Mouse (Mus musculus) heart, embryonic 14.5 days (tissue): ENCODE results near the gene Jak1. TPM values are rescaled to one million over a fixed set of nuclear protein-coding genes. Genes with fewer than 3 reads are reported as not detected.

Experiments
- ATAC-seq: fragments of 200-750 bp; cut with Nextera tagmentation; 2 replicates; pipeline ENCODE4 v1.8.0; 2017; ENCODE audit warnings: low read depth, moderate TSS enrichment; ENCODE audit not compliant: insufficient number of reproducible peaks, insufficient read depth, low FRiP score
- H3K27ac ChIP-seq, 2 experiments: fragments of 200-500 bp in 1 of 2; fragments of 300-500 bp in 1 of 2; sonication (generic) in 1 of 2; replicated peaks in 1 of 2; 2 replicates each; pipeline ENCODE4 v1.5.1; 2012 to 2014; ENCODE audit warnings: low read depth in 2 of 2, low read length in 2 of 2, control low read depth in 1 of 2, mild to moderate bottlenecking in 1 of 2, mixed read lengths in 1 of 2; ENCODE audit not compliant: control insufficient read depth in 1 of 2, insufficient read depth in 1 of 2
- H3K27me3 ChIP-seq: fragments of 300-500 bp; sonication (generic); 2 replicates; pipeline ENCODE4 v1.6.1; 2014; ENCODE audit warnings: mild to moderate bottlenecking, low read length, control low read depth; ENCODE audit not compliant: control insufficient read depth, insufficient read depth
- H3K36me3 ChIP-seq: fragments of 300-500 bp; sonication (generic); 2 replicates; pipeline ENCODE4 v1.6.1; 2014; ENCODE audit warnings: mild to moderate bottlenecking, control low read depth, low read length, mixed read lengths; ENCODE audit not compliant: control insufficient read depth, insufficient read depth
- H3K4me1 ChIP-seq, 2 experiments: fragments of 200-500 bp in 1 of 2; fragments of 300-500 bp in 1 of 2; sonication (generic) in 1 of 2; 2 replicates each; pipeline ENCODE4 v1.6.1; 2012 to 2014; ENCODE audit warnings: low read length in 2 of 2, control low read depth in 1 of 2, mixed read lengths in 1 of 2; ENCODE audit not compliant: control insufficient read depth in 2 of 2, insufficient read depth in 2 of 2
- H3K4me2 ChIP-seq: fragments of 300-500 bp; sonication (generic); 2 replicates; pipeline ENCODE4 v1.6.1; 2014; ENCODE audit warnings: mild to moderate bottlenecking, low read length
- H3K4me3 ChIP-seq, 2 experiments: fragments of 200-500 bp in 1 of 2; fragments of 300-500 bp in 1 of 2; sonication (generic) in 1 of 2; 2 replicates each; pipeline ENCODE4 v1.5.1; 2012 to 2014; ENCODE audit warnings: low read length in 2 of 2, mild to moderate bottlenecking in 2 of 2, control low read depth in 1 of 2, low read depth in 1 of 2, moderate library complexity in 1 of 2; ENCODE audit not compliant: control insufficient read depth in 1 of 2, insufficient read depth in 1 of 2
- H3K9ac ChIP-seq: fragments of 300-500 bp; sonication (generic); 2 replicates; pipeline ENCODE4 v1.6.1; 2014; ENCODE audit warnings: mild to moderate bottlenecking, low read length
- H3K9me3 ChIP-seq: fragments of 300-500 bp; sonication (generic); 2 replicates; pipeline ENCODE4 v1.6.1; 2016; ENCODE audit warnings: low read length, control low read depth; ENCODE audit not compliant: control insufficient read depth
- WGBS: fragments of 180-500 bp; shearing (Covaris S2); extraction: QIAGEN DNeasy Blood & Tissue Kit; methylation state at CpG from one replicate; pipeline ENCODE4 v1.1.7; 2014; 5-methylcytosine and 5-hydroxymethylcytosine counted together
- polyA plus RNA-seq: library from polyadenylated mRNA; unstranded; fragments of >200 nt; fragmentation: Nextera tagmentation; extraction: Ambion mirVana; gene quantifications from 2 replicates; pipeline ENCODE4 v1.2.1, GENCODE M21; 2014

Jak1 gene
- polyA plus RNA-seq, 1 experiment from 2014 or later = 67.1 TPM

GRCm38 (mm10) chr4:101141768-101142167 lies 123.3 kb downstream of the Jak1 start:
- no peaks in the 10 kb centered on the region for H3K9me3 ChIP-seq
- no peaks in the 10 kb centered on the region for H3K27me3 ChIP-seq
- WGBS = 75% methylated on average over 5 of the region's 5 CpGs
- no peak overlapping the region for H3K4me2 ChIP-seq
- no peaks in the 10 kb centered on the region; a peak in 2 of 4 replicates for H3K4me1 ChIP-seq
- no peak for ATAC-seq
- H3K36me3 ChIP-seq = no peaks in the 10 kb centered on the region
- no peak overlapping the region for H3K4me3 ChIP-seq
- no peak overlapping the region for H3K9ac ChIP-seq
- H3K27ac ChIP-seq = no peak overlapping the region

GRCm38 (mm10) chr4:101137975-101138374 lies 127.1 kb downstream of the Jak1 start:
- Histone ChIP-seq H3K36me3 (no peaks in the 10 kb centered on the region), H3K4me3 (no peak overlapping the region), H3K27ac (no peak overlapping the region), H3K4me1 (no peaks in the 10 kb centered on the region), H3K9ac (no peak overlapping the region), H3K27me3 (no peaks in the 10 kb centered on the region), H3K4me2 (no peak overlapping the region), H3K9me3 (no peaks in the 10 kb centered on the region)
- WGBS = 90% methylated on average over 11 of the region's 11 CpGs
- ATAC-seq = no peak

GRCm38 (mm10) chr4:101135909-101136308 lies 129.2 kb downstream of the Jak1 start:
- Histone ChIP-seq H3K4me2 (no peak overlapping the region), H3K27ac (no peak overlapping the region), H3K4me3 (no peak overlapping the region), H3K9ac (no peak overlapping the region), H3K27me3 (no peaks in the 10 kb centered on the region), H3K9me3 (no peaks in the 10 kb centered on the region), H3K36me3 (no peaks in the 10 kb centered on the region), H3K4me1 (no peaks in the 10 kb centered on the region)
- ATAC-seq = no peak
- 92% methylated on average over 14 of the region's 14 CpGs for WGBS

- H3K4me3 ChIP-seq = no peak overlapping the region
- no peak overlapping the region for H3K9ac ChIP-seq
- no peaks in the 10 kb centered on the region for H3K4me1 ChIP-seq
- whole genome bisulfite sequencing = 89% methylated on average over 8 of the region's 8 CpGs
- H3K27ac ChIP-seq = no peak overlapping the region
- H3K9me3 ChIP-seq = no peaks in the 10 kb centered on the region
- no peaks in the 10 kb centered on the region for H3K27me3 ChIP-seq
- ATAC-seq = no peak
- no peaks in the 10 kb centered on the region for H3K36me3 ChIP-seq
- no peak overlapping the region for H3K4me2 ChIP-seq
Observed at GRCm38 (mm10) chr4:101135013-101135412, 130.1 kb downstream of the Jak1 start.

- WGBS = 92% methylated on average over 7 of the region's 7 CpGs
- no peak overlapping the region for H3K27ac ChIP-seq
- no peak for ATAC-seq
Observed at GRCm38 (mm10) chr4:101121002-101121401, 144.1 kb downstream of the Jak1 start.

GRCm38 (mm10) chr4:101107122-101107521 lies 158.0 kb downstream of the Jak1 start:
- no peak for ATAC-seq
- Histone ChIP-seq H3K4me1 (no peaks in the 10 kb centered on the region), H3K27me3 (no peaks in the 10 kb centered on the region), H3K27ac (no peak overlapping the region), H3K9ac (no peak overlapping the region), H3K9me3 (peaks cover 14% of the 10 kb centered on the region), H3K4me2 (no peak overlapping the region), H3K4me3 (no peak overlapping the region), H3K36me3 (no peaks in the 10 kb centered on the region)
- WGBS = 88% methylated on average over 12 of the region's 12 CpGs

More at GRCm38 (mm10) chr4:101121002-101121401, 144.1 kb downstream of the Jak1 start:
- no peaks in the 10 kb centered on the region for H3K9me3 ChIP-seq
- peaks cover 2 to 10% of the 10 kb centered on the region in 2 experiments; a peak in 3 of 4 replicates for H3K4me1 ChIP-seq
- no peak overlapping the region for H3K9ac ChIP-seq
- no peak overlapping the region for H3K4me3 ChIP-seq
- no peaks in the 10 kb centered on the region for H3K36me3 ChIP-seq
- no peak overlapping the region for H3K4me2 ChIP-seq
- no peaks in the 10 kb centered on the region for H3K27me3 ChIP-seq

Other genes with a start within 250 kb of the Jak1 start
- not detected in 2 replicates for gene Gm10577, start 244.6 kb downstream of the Jak1 start, polyA plus RNA-seq
- gene Raver2, start 196.3 kb downstream of the Jak1 start, polyA plus RNA-seq = 4.4 and 5.6 TPM in 2 replicates
- gene Ak4, start 154.0 kb upstream of the Jak1 start, polyA plus RNA-seq = 7.7 and 8.3 TPM in 2 replicates
- gene Dnajc6, start 231.4 kb upstream of the Jak1 start, polyA plus RNA-seq = 0.24 and 0.70 TPM in 2 replicates